28 mouse cellular contexts compared by ENCODE assay signal in the genomic region with DNA sequence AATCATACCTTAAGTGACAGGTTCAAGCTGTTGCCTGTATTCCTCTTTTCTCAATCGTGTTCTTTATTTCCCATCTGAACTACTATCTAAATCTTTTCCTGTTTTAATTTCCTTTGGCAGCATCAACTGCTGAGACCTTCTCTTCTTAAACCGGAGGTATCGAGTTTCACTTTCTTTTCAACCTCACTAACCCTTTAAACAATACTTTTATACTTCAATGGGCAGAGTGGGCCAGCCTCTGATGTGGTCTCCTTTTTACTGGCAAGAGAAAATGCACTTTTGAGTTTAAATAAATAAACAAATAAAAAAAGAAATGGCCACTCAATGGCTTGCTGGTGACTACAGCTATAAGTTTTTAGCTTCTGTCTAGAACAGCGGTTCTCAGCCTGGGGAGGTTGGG.
"Had no signal": no experiment of that assay in that cellular context is flagged by ENCODE, and none has a peak within 500 bp of the region (broad histone marks: within the 10 kb centered on the region; RNA-seq: fewer than 3 reads in every experiment).

No protein-coding gene starts in this region.

- H3K36me3 ChIP-seq: heart, embryonic 13.5 days; heart, embryonic 15.5 days; hindbrain, embryonic 10.5 days; hindbrain, embryonic 12.5 days; intestine, embryonic 15.5 days; limb, embryonic 10.5 days; limb, embryonic 12.5 days; liver, embryonic 13.5 days; liver, embryonic 15.5 days had no signal

- H3K9ac ChIP-seq: forebrain, postnatal 0 days; heart, embryonic 13.5 days; heart, embryonic 15.5 days; hindbrain, embryonic 12.5 days; hindbrain, embryonic 14.5 days; intestine, embryonic 15.5 days; limb, embryonic 12.5 days; liver, embryonic 13.5 days; liver, embryonic 15.5 days had no signal

- H3K9me3 ChIP-seq: heart, embryonic 13.5 days; heart, embryonic 15.5 days; hindbrain, embryonic 10.5 days; hindbrain, embryonic 12.5 days; intestine, embryonic 15.5 days; limb, embryonic 10.5 days; limb, embryonic 12.5 days; liver, embryonic 13.5 days; liver, embryonic 15.5 days had no signal

- H3K27ac ChIP-seq: heart, adult 2 months; heart, embryonic 13.5 days; heart, embryonic 15.5 days; hindbrain, embryonic 10.5 days; hindbrain, embryonic 12.5 days; hindbrain, embryonic 14.5 days; intestine, embryonic 15.5 days; layer of hippocampus, adult 2 months; left cerebral cortex, adult 2 months; limb, embryonic 10.5 days; limb, embryonic 12.5 days; liver, embryonic 13.5 days; liver, embryonic 15.5 days had no signal

- ATAC-seq: forebrain, postnatal 0 days; hindbrain, embryonic 16.5 days; inflammation-experienced regulatory T-cells, adult 6 months; intestine, embryonic 15.5 days; intestine, postnatal 0 days had no signal

- H3K4me1 ChIP-seq: heart, embryonic 13.5 days; heart, embryonic 15.5 days; hindbrain, embryonic 12.5 days; intestine, embryonic 15.5 days; limb, embryonic 10.5 days; limb, embryonic 12.5 days; liver, embryonic 13.5 days; liver, embryonic 15.5 days had no signal

- H3K4me2 ChIP-seq: heart, embryonic 11.5 days; heart, embryonic 13.5 days; heart, embryonic 15.5 days; hindbrain, embryonic 12.5 days; hindbrain, embryonic 14.5 days; intestine, embryonic 15.5 days; limb, embryonic 12.5 days; liver, embryonic 11.5 days; liver, embryonic 13.5 days; liver, embryonic 15.5 days had no signal

- H3K27me3 ChIP-seq: heart, embryonic 13.5 days; heart, embryonic 15.5 days; hindbrain, embryonic 12.5 days; intestine, embryonic 15.5 days; limb, embryonic 12.5 days; liver, embryonic 13.5 days; liver, embryonic 15.5 days had no signal

- H3K4me3 ChIP-seq: heart, adult 2 months; heart, embryonic 13.5 days; heart, embryonic 15.5 days; hindbrain, embryonic 10.5 days; hindbrain, embryonic 12.5 days; intestine, embryonic 15.5 days; layer of hippocampus, adult 2 months; left cerebral cortex, adult 2 months; limb, embryonic 10.5 days; limb, embryonic 12.5 days; liver, embryonic 13.5 days; liver, embryonic 15.5 days had no signal

- DNase-seq: forebrain, postnatal 0 days; gastrocnemius, postnatal 14 days; gastrocnemius, postnatal 36 days; heart, adult 11 months; heart, adult 2 months; heart, postnatal 14 days; heart, postnatal 36 days; kidney, adult 18-20 months; kidney, postnatal 10 days; kidney, postnatal 4 days; liver; liver, embryonic 13.5 days had no signal
